Mouse (Mus musculus): ENCODE measurements around the gene Atp6v0a1.

- TF ChIP-seq CTCF (IDR thresholded peaks at IDR 0.05; ENCODE audit: low read depth, low read length), result no peak
- no peak for TF ChIP-seq POLR2A (IDR thresholded peaks at IDR 0.05; ENCODE audit: extremely low read depth, insufficient read depth, low read length)
Measured at GRCm38 (mm10) chr11:101033856-101034500, 24.7 kb downstream of the Atp6v0a1 start.

Measured in liver, adult 2 months (tissue).